Mouse (Mus musculus): ENCODE results near the gene Olfr418. TPM values are rescaled to one million over a fixed set of nuclear protein-coding genes. Genes with fewer than 3 reads are reported as not detected.
A peak's percentile ranks its signal among the peaks of the same experiment; 100 is the strongest.
"Not testable (repeated sequence)": the region's sequence is repeated elsewhere in the genome, so short reads cannot be mapped to it uniquely, and the experiment has no call there.

Gene Olfr418
- polyA plus RNA-seq (2015; fragmentation: Nextera tagmentation; extraction: Ambion mirVana) = not detected in 2 replicates

- H3K9me3 ChIP-seq = no peaks in the 10 kb centered on the region
- H3K4me1 ChIP-seq = no peaks in the 10 kb centered on the region
- no peaks in the 10 kb centered on the region for H3K27me3 ChIP-seq (replicated peaks)
- H3K4me3 ChIP-seq (replicated peaks) = no peak within 1 kb of the TSS
- no peak for ATAC-seq (ENCODE audit: insufficient read depth, low FRiP score, low read depth)
- H3K36me3 ChIP-seq = no peaks in the 10 kb centered on the region
- H3K4me2 ChIP-seq = no peak within 1 kb of the TSS
- H3K9ac ChIP-seq = no peak within 1 kb of the TSS
- H3K27ac ChIP-seq = no peak within 1 kb of the TSS
These were observed at the start of gene Olfr418 for GRCm38 (mm10) chr1:173265701-173266100. TSS of gene Olfr418 (plus strand) at chr1:173266001.

- Histone ChIP-seq H3K4me2 (no peak overlapping the region), H3K9me3 (no peaks in the 10 kb centered on the region), H3K27me3 (replicated peaks) (no peaks in the 10 kb centered on the region), H3K4me3 (replicated peaks) (no peak overlapping the region), H3K9ac (no peak overlapping the region), H3K4me1 (no peaks in the 10 kb centered on the region), H3K36me3 (no peaks in the 10 kb centered on the region), H3K27ac (no peak overlapping the region)
- ATAC-seq (ENCODE audit: insufficient read depth, low FRiP score, low read depth) = no peak
- 87% methylated on average over 3 of the region's 3 CpGs for WGBS
These were observed 49.3 kb upstream of the Olfr418 start for GRCm38 (mm10) chr1:173216481-173216880.

DNA sequence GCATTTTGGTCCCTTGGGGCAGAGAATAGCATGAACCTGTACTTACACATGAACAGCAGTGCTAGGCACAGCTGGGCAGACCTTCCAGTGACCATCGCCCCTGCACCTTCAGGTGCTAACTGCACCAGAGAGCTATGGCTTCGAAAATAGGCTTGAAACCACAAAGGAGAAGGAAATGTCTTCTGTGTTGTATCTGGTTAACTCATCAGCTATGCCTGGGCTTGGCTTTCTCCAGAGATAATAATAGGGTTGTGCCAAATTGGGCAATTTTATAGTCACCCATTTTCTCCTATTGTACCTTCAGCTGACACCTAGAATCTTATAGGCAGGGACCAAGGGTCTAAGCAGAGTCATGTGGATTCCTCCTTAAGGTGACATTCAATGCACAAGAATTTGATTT, 38.7 kb upstream of the Olfr418 start, which contains the start of gene Fcer1a:
Gene Fcer1a, minus strand, starts transcription at position 134 of the 400 bp plus-strand sequence.
- Histone ChIP-seq H3K4me3 (replicated peaks) (no peak within 1 kb of the TSS), H3K9me3 (no peaks in the 10 kb centered on the region), H3K36me3 (no peaks in the 10 kb centered on the region), H3K27me3 (replicated peaks) (no peaks in the 10 kb centered on the region), H3K9ac (no peak within 1 kb of the TSS), H3K4me1 (no peaks in the 10 kb centered on the region), H3K27ac (no peak within 1 kb of the TSS), H3K4me2 (no peak within 1 kb of the TSS)
- no peak for ATAC-seq (ENCODE audit: insufficient read depth, low FRiP score, low read depth)
- WGBS = 80% methylated on average over 2 of the region's 2 CpGs

GRCm38 (mm10) chr1:173237004-173237403, 28.8 kb upstream of the Olfr418 start:
- not testable (repeated sequence) for H3K4me1 ChIP-seq; H3K36me3 ChIP-seq; H3K27ac ChIP-seq; H3K4me2 ChIP-seq; H3K27me3 ChIP-seq (replicated peaks); ATAC-seq (ENCODE audit: insufficient read depth, low FRiP score, low read depth); H3K9ac ChIP-seq; H3K9me3 ChIP-seq; H3K4me3 ChIP-seq (replicated peaks)
- 72% methylated on average over 1 of the region's 1 CpGs for WGBS

GRCm38 (mm10) chr1:173249888-173250287, 15.9 kb upstream of the Olfr418 start:
- Histone ChIP-seq H3K4me1 (no peaks in the 10 kb centered on the region), H3K4me2 (no peak overlapping the region), H3K4me3 (replicated peaks) (no peak overlapping the region), H3K9me3 (no peaks in the 10 kb centered on the region), H3K27me3 (replicated peaks) (no peaks in the 10 kb centered on the region), H3K9ac (no peak overlapping the region), H3K36me3 (no peaks in the 10 kb centered on the region), H3K27ac (no peak overlapping the region)
- ATAC-seq (ENCODE audit: insufficient read depth, low FRiP score, low read depth) = no peak
- WGBS = 87% methylated on average over 3 of the region's 3 CpGs

GRCm38 (mm10) chr1:173277677-173278076, 11.9 kb downstream of the Olfr418 start, which contains the start of gene Mptx2:
TSS of gene Mptx2 (minus strand) at chr1:173277777.
- H3K4me3 ChIP-seq (replicated peaks) = no peak within 1 kb of the TSS
- no peak within 1 kb of the TSS for H3K27ac ChIP-seq
- ATAC-seq (ENCODE audit: insufficient read depth, low FRiP score, low read depth) = no peak
- H3K4me2 ChIP-seq = no peak within 1 kb of the TSS
- H3K36me3 ChIP-seq = no peaks in the 10 kb centered on the region
- no peaks in the 10 kb centered on the region for H3K4me1 ChIP-seq
- no peaks in the 10 kb centered on the region for H3K27me3 ChIP-seq (replicated peaks)
- WGBS = 66% methylated on average over 3 of the region's 3 CpGs
- H3K9ac ChIP-seq = no peak within 1 kb of the TSS
- H3K9me3 ChIP-seq = no peaks in the 10 kb centered on the region

GRCm38 (mm10) chr1:173302795-173303194, 37.0 kb downstream of the Olfr418 start:
- H3K9me3 ChIP-seq; H3K36me3 ChIP-seq; H3K4me1 ChIP-seq; H3K27ac ChIP-seq; H3K4me2 ChIP-seq; H3K27me3 ChIP-seq (replicated peaks); H3K4me3 ChIP-seq (replicated peaks); H3K9ac ChIP-seq: not testable (repeated sequence)
- WGBS = 26% methylated on average over 3 of the region's 3 CpGs
- ATAC-seq (ENCODE audit: insufficient read depth, low FRiP score, low read depth) = peak; percentile 53

DNA sequence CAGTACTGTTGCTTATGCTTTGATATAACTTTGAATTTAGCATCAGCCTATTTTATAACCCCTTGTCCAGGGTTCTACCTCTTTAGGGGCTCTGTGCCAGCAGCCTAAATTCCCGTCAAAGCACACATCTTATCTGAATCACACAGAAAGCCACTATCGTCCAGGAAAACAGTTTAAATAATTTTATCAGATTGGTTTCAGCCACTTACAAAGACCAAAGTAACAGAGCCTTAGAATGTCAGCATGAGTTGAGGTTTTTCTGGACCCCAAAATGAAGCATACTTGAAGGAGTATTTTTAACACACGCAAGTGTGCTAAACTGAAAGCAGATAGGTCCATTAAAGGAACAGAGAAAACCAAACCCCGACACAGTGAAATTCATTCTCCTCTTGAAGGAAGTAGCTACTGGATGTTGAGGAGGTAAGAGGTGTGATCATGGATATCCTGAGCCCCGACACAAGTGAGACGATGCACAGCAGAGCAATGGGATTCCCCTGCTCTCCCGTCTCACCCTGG, 47.8 kb downstream of the Olfr418 start:
- not testable (repeated sequence) for H3K9me3 ChIP-seq; H3K36me3 ChIP-seq; H3K4me3 ChIP-seq (replicated peaks); ATAC-seq (ENCODE audit: insufficient read depth, low FRiP score, low read depth); H3K9ac ChIP-seq; H3K27ac ChIP-seq; H3K4me2 ChIP-seq; H3K4me1 ChIP-seq; H3K27me3 ChIP-seq (replicated peaks)
- WGBS = 70% methylated on average over 7 of the region's 7 CpGs

GRCm38 (mm10) chr1:173315725-173316124, 49.9 kb downstream of the Olfr418 start:
- Histone ChIP-seq H3K4me1 (no peaks in the 10 kb centered on the region), H3K36me3 (no peaks in the 10 kb centered on the region), H3K4me3 (replicated peaks) (no peak overlapping the region), H3K27ac (no peak overlapping the region), H3K9ac (no peak overlapping the region), H3K4me2 (no peak overlapping the region), H3K9me3 (no peaks in the 10 kb centered on the region), H3K27me3 (replicated peaks) (no peaks in the 10 kb centered on the region)
- 67% methylated on average over 3 of the region's 3 CpGs for WGBS
- no peak for ATAC-seq (ENCODE audit: insufficient read depth, low FRiP score, low read depth)

DNA sequence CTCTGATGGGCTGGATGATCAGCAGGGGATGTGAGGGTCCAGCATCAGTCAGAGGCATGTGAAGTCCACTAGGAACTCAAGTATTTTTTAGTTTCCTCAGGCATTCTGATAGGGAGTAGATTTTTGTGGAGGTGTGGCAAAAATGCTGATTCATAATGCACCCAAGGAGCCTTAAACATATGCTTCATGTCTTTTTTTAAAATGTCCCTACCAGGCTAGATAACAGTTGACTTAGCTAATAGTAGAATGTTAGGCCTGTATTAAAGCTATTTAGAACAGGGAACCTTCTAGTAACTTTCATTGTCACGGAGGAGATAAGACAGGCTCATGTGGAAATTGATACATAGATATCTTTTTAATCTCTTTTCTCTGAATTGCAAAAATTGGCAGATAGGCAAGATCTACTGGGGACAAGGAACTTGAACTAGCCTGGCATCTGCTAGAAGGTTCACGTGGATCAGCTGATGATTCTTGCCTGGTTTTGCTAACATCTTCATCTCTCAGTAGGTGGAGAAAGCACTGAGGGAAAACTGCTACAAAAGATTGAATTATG, 52.2 kb downstream of the Olfr418 start:
- Histone ChIP-seq H3K4me1 (no peaks in the 10 kb centered on the region), H3K4me2 (no peak overlapping the region), H3K36me3 (no peaks in the 10 kb centered on the region), H3K9ac (no peak overlapping the region), H3K4me3 (replicated peaks) (no peak overlapping the region), H3K27ac (no peak overlapping the region), H3K9me3 (no peaks in the 10 kb centered on the region), H3K27me3 (replicated peaks) (no peaks in the 10 kb centered on the region)
- 81% methylated on average over 2 of the region's 2 CpGs for WGBS
- no peak for ATAC-seq (ENCODE audit: insufficient read depth, low FRiP score, low read depth)

GRCm38 (mm10) chr1:173321593-173322248, 55.9 kb downstream of the Olfr418 start:
- no peak overlapping the region for H3K9ac ChIP-seq
- no peak overlapping the region for H3K27ac ChIP-seq
- H3K9me3 ChIP-seq = no peaks in the 10 kb centered on the region
- ATAC-seq (ENCODE audit: insufficient read depth, low FRiP score, low read depth) = no peak
- no peak overlapping the region for H3K4me3 ChIP-seq (replicated peaks)
- no peaks in the 10 kb centered on the region for H3K27me3 ChIP-seq (replicated peaks)
- H3K36me3 ChIP-seq = no peaks in the 10 kb centered on the region
- WGBS = 75% methylated on average over 8 of the region's 8 CpGs
- H3K4me2 ChIP-seq = no peak overlapping the region
- no peaks in the 10 kb centered on the region for H3K4me1 ChIP-seq

- 67% methylated on average over 6 of the region's 6 CpGs for WGBS
- H3K4me2 ChIP-seq = no peak overlapping the region
- H3K27ac ChIP-seq = no peak overlapping the region
- no peaks in the 10 kb centered on the region for H3K4me1 ChIP-seq
- H3K9ac ChIP-seq = no peak overlapping the region
- no peaks in the 10 kb centered on the region for H3K9me3 ChIP-seq
- no peak for ATAC-seq (ENCODE audit: insufficient read depth, low FRiP score, low read depth)
- H3K4me3 ChIP-seq (replicated peaks) = no peak overlapping the region
- H3K36me3 ChIP-seq = no peaks in the 10 kb centered on the region
- H3K27me3 ChIP-seq (replicated peaks) = no peaks in the 10 kb centered on the region
These were observed 56.4 kb downstream of the Olfr418 start for GRCm38 (mm10) chr1:173322249-173322627.

Measured in stomach, embryonic 15.5 days (tissue).